Mouse (Mus musculus) 416B (cell line): ENCODE measurements around the gene Ifngr2.
A peak's percentile ranks its signal among the peaks of the same experiment; 100 is the strongest.

Experiments used
- DNase-seq: peaks from one replicate; pipeline ENCODE4 v3.0.0; 2011; ENCODE audit warnings: low read depth

Ifngr2 gene

GRCm38 (mm10) chr16:91536372-91536771 lies 10.5 kb upstream of the Ifngr2 start:
- no peak for DNase-seq

DNA sequence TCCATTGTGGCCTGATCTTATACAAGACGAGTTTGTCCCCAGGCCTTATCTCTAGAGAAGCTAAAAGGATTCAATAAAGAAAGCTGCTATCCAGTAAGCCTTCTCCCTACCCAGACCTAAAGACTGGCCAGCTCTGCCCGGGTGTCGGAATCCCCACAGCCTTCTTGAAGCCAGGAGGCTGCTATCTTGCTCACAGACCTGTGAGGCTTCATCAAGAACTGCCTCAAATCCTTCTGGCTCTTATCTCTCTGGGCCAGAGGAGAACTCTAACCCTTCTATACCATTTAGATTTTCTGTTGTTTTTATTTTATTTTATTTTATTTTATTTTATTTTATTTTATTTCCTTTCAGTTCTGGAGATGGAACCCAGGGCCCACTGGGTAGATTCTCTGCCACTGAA lies 9.8 kb upstream of the Ifngr2 start:
- DNase-seq, result no peak

DNA sequence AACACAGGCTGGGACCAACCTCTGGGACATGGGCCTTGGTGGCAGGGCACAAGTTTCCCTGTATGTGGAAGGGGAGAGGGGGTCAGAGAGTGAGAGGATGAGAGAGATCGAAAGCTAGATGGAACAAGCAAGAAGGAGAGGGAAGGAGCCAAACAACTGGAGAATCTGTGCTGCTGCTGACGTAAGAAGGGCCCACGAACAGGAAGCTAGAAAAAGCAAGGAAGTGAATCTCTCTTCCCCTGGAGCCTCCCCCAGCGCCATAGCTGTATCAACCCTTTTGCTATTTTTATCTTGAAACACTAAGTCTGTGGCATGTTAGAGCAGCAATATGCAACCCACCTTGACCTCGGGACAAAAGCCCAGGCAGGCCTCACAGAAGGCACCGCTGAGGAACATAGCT lies 8.8 kb upstream of the Ifngr2 start:
- DNase-seq, result peak; percentile 60

GRCm38 (mm10) chr16:91538513-91538912 lies 8.4 kb upstream of the Ifngr2 start:
- peak; percentile 60 for DNase-seq

DNA sequence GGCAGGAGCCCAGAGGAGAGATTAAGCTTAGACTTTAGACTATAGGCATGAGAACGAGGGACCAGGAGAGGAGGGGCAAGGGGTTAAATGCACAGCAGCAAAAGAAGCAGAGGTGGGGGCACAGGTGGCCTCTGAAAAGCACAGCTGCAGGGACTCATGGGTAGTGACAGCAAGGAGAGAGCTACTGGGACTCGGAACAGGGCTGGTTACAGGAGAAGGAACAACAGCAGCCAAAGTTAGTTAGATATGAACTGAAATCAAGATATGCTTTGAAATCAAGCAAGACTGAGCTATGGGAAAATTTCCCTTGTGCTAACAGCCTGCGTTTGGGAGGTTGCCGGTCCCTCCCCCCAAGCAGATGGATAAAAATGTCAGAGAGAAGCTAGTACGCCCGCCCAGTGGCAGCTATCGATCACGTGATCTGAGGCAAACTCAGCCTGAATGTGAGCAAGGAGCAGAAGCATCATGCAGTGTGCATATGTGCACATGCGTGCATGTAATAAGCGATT lies 5.2 kb upstream of the Ifngr2 start:
- DNase-seq, result no peak

GRCm38 (mm10) chr16:91543619-91544018 lies 3.3 kb upstream of the Ifngr2 start:
- no peak for DNase-seq

DNA sequence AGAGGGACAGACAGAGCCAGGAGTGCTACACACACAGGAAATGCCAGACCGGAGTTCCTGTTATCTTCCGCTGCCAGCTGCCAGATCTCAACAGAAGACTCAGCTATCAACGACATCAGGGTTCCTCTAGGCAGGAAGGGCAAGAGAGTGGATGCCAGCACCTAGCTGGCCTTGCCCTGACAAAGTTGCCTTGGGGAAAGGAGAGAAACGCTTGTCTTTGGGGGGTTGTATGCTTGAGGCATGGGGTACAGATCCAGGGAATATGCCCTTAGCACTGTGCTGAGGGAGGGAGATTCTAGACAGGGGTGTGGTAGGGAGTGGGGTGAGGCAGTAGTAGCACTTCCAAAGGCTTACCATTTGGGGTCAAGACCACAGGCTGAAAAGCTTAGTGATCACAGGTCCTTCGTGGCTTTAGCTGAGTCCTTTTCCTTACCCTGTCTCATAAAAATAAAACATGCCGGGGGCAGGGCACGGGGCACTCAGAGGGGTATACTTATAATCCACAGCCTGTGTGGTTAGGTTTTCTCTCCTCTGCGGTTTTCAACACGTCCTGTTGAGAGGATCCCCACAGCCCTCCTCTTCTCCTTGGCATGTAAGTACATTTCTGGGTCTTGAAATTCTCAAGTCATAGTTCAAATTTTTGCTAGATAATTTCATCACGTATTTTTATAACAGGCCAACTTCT lies 1.1 kb upstream of the Ifngr2 start:
- peak; percentile 98 for DNase-seq

GRCm38 (mm10) chr16:91546391-91546835 lies 459 bp upstream of the Ifngr2 start:
- peak; percentile 95 for DNase-seq

GRCm38 (mm10) chr16:91547974-91548373 lies 1.1 kb downstream of the Ifngr2 start:
- peak; percentile 59 for DNase-seq

DNA sequence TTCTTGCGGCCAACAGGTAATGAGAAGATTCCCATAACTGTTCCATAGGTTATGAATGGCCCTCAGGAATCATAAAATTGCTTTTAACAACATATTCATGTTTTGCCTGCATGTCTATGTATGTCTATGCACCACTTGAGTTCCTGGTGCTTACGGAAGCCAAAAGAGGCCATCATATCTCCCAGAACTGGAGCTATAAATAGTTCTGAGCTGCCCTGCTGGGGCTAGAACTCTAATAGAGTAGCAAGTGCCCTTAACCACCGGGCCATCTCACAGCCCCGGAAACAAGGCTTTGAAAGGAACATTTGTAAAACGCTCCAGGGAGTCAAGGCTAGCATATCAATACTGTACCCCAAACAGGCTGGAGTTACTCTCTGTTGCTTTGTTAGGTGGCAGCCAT lies 1.7 kb downstream of the Ifngr2 start:
- no peak for DNase-seq

GRCm38 (mm10) chr16:91548996-91549395 lies 2.1 kb downstream of the Ifngr2 start:
- DNase-seq, result no peak

DNA sequence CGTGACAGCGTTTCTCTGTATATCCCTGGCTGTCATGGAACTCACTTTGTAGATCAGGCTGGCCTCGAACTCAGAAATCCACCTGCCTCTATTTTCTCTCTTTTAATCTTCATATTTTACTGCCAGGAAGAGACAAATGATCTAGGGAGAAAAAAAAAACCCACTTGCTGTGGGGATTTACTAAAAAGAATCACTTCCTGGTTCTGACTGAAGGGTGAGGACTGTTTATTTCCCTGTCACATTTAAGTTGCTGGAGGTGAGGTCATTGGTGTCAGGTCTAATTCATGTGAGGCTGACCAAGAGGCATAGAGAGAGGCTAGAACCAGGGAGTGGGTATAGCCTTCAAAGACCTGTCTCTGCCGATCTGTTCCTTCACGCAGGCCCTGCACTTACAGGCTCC lies 2.7 kb downstream of the Ifngr2 start:
- no peak for DNase-seq

- peak; percentile 72 for DNase-seq
Measured at GRCm38 (mm10) chr16:91551081-91551524, 4.2 kb downstream of the Ifngr2 start.

GRCm38 (mm10) chr16:91552072-91552471 lies 5.2 kb downstream of the Ifngr2 start:
- DNase-seq, result no peak

- DNase-seq, result peak; percentile 84
Measured at GRCm38 (mm10) chr16:91553625-91554024, 6.8 kb downstream of the Ifngr2 start.

- DNase-seq, result no peak
Measured at GRCm38 (mm10) chr16:91555017-91555605, 8.2 kb downstream of the Ifngr2 start.

GRCm38 (mm10) chr16:91556659-91557058 lies 9.8 kb downstream of the Ifngr2 start:
- no peak for DNase-seq

- no peak for DNase-seq
Measured at GRCm38 (mm10) chr16:91557214-91557613, 10.3 kb downstream of the Ifngr2 start.

DNA sequence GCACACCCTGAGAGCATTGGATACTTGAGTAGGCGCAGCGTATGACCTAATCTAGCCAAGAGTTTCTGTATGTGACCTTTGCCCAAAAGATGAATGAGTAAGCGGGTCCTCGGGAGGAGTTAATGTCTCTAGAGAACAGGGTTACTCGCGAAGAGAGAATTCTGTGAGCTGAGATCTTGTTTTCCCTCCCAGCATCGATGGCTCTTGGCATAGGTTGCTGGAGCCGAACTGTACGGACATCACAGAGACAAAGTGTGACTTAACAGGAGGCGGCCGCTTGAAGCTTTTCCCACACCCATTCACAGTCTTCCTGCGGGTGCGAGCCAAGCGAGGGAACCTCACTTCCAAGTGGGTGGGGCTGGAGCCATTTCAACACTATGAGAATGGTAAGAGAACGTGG lies 10.8 kb downstream of the Ifngr2 start:
- DNase-seq, result no peak

- peak; percentile 75 for DNase-seq
Measured at GRCm38 (mm10) chr16:91561099-91561498, 14.2 kb downstream of the Ifngr2 start.

GRCm38 (mm10) chr16:91561541-91562457 lies 14.9 kb downstream of the Ifngr2 start:
- DNase-seq, result no peak

- DNase-seq, result no peak
Measured at GRCm38 (mm10) chr16:91564580-91565291, 17.9 kb downstream of the Ifngr2 start.
